Mouse (Mus musculus): Measurements from ENCODE around the gene Glce. TPM values are rescaled to one million over a fixed set of nuclear protein-coding genes. Genes with fewer than 3 reads are reported as not detected.

Glce gene
- total RNA-seq, 2 experiments from 2014 or later = 11.7 TPM

GRCm38 (mm10) chr9:62035806-62036205, 86.6 kb downstream of the Glce start:
- intact Hi-C loops (cut with DNase I) = no loop called here

GRCm38 (mm10) chr9:62032206-62032605, 90.2 kb downstream of the Glce start:
- intact Hi-C loops (cut with DNase I) = no loop called here
- no peak for DNase-seq

More at GRCm38 (mm10) chr9:62035806-62036205, 86.6 kb downstream of the Glce start:
- DNase-seq = no peak

- intact Hi-C loops (cut with DNase I) = no loop called here
- no peak for DNase-seq
These were observed 94.4 kb downstream of the Glce start for GRCm38 (mm10) chr9:62028072-62028471.

- intact Hi-C loops (cut with DNase I) = no loop called here
- DNase-seq = peak; percentile 10 to 17
These were observed 95.9 kb downstream of the Glce start, which contains the start of gene Paqr5 for GRCm38 (mm10) chr9:62026600-62026999. Gene Paqr5 (minus strand): TSS chr9:62026856.

GRCm38 (mm10) chr9:62025056-62025455, 97.4 kb downstream of the Glce start:
- intact Hi-C loops (cut with DNase I) = no loop called here
- no peak for DNase-seq

- DNase-seq = no peak
- intact Hi-C loops (cut with DNase I) = no loop called here
These were observed 98.6 kb downstream of the Glce start for GRCm38 (mm10) chr9:62023879-62024278.

- intact Hi-C loops (cut with DNase I) = no loop called here
- no peak for DNase-seq
These were observed 99.3 kb downstream of the Glce start for GRCm38 (mm10) chr9:62022961-62023680.

GRCm38 (mm10) chr9:62021583-62022120, 100.8 kb downstream of the Glce start:
- intact Hi-C loops (cut with DNase I) = no loop called here
- DNase-seq = no peak

- no peak for DNase-seq
- intact Hi-C loops (cut with DNase I) = no loop called here
These were observed 102.2 kb downstream of the Glce start for GRCm38 (mm10) chr9:62020259-62020658.

- intact Hi-C loops (cut with DNase I) = loop anchor here (5.0 kb wide), 1 partner anchor 1754 kb away; no protein-coding TSS in a partner anchor
- DNase-seq = no peak
These were observed 104.0 kb downstream of the Glce start for GRCm38 (mm10) chr9:62018229-62019093.

- no peak for DNase-seq
- intact Hi-C loops (cut with DNase I) = loop anchor here (5.0 kb wide), 1 partner anchor 1755 kb away; no protein-coding TSS in a partner anchor
These were observed 105.1 kb downstream of the Glce start for GRCm38 (mm10) chr9:62017329-62017728.

- intact Hi-C loops (cut with DNase I) = loop anchor here (5.0 kb wide), 1 partner anchor 1757 kb away; no protein-coding TSS in a partner anchor
- no peak for DNase-seq
These were observed 107.0 kb downstream of the Glce start for GRCm38 (mm10) chr9:62015504-62015903.

- intact Hi-C loops (cut with DNase I) = no loop called here
- DNase-seq = no peak
These were observed 108.9 kb downstream of the Glce start for GRCm38 (mm10) chr9:62013316-62014097.

GRCm38 (mm10) chr9:62008360-62008759, 114.1 kb downstream of the Glce start:
- intact Hi-C loops (cut with DNase I) = no loop called here
- no peak for DNase-seq

Small RNAs within 50 kb of the gene (microRNA-seq; reads per million reads assigned to microRNA genes)
- gene Mir5133 (ENCODE audit: borderline number of aligned reads in 2 of 2) = 0 to 2.2 reads per million in 2 experiments

Other genes with a start within 250 kb of the Glce start
- 1,000 to 10,000 TPM; 1,412 to 1,619 TPM for gene Rplp1, start 208.1 kb downstream of the Glce start, total RNA-seq (2021)
- 1 to 10 TPM; 1.7 to 2.4 TPM for gene Kif23, start 175.9 kb downstream of the Glce start, total RNA-seq (2021)
- gene Paqr5, start 95.8 kb downstream of the Glce start, total RNA-seq (2021) = not detected
- not detected for gene Spesp1, start 159.6 kb upstream of the Glce start, total RNA-seq (2021)
- 100 to 1,000 TPM; 206 to 209 TPM for gene Anp32a, start 218.6 kb upstream of the Glce start, total RNA-seq (2021)